Mouse (Mus musculus) CH12.LX (cell line): Measurements from ENCODE around the gene Gm36028. TPM values are rescaled to one million over a fixed set of nuclear protein-coding genes. Genes with fewer than 3 reads are reported as not detected.

Experiments
- DNase-seq: peaks from one replicate; pipeline ENCODE4 v3.0.0-alpha.2; 2013; ENCODE audit errors: extremely low read depth
- H3K27ac ChIP-seq: 2 replicates; pipeline ENCODE4 v1.5.1; 2012; ENCODE audit warnings: low read depth, mild to moderate bottlenecking, control low read depth, moderate library complexity; ENCODE audit not compliant: insufficient read depth
- H3K27me3 ChIP-seq: replicated peaks from 2 replicates; pipeline ENCODE3; 2012; ENCODE audit warnings: inconsistent platforms
- H3K36me3 ChIP-seq, 2 experiments: replicated peaks in 1 of 2; 2 replicates each; pipeline versions ENCODE3 to v1.6.1; 2012; ENCODE audit warnings: inconsistent platforms in 1 of 2, low read length in 1 of 2, mild to moderate bottlenecking in 1 of 2, mixed read lengths in 1 of 2, moderate library complexity in 1 of 2; ENCODE audit not compliant: control insufficient read depth in 1 of 2, insufficient read depth in 1 of 2
- H3K4me1 ChIP-seq, 2 experiments: 2 replicates each; pipeline ENCODE4 v1.6.1; 2012; ENCODE audit warnings: inconsistent platforms in 1 of 2, moderate library complexity in 1 of 2; ENCODE audit not compliant: insufficient read depth in 2 of 2, control insufficient read depth in 1 of 2
- H3K4me2 ChIP-seq: 2 replicates; pipeline ENCODE4 v1.6.1; 2012; ENCODE audit warnings: low read depth, mild to moderate bottlenecking, control low read depth; ENCODE audit not compliant: poor library complexity, insufficient read depth, severe bottlenecking
- H3K4me3 ChIP-seq, 3 experiments: fragments of 150-350 bp in 1 of 3; sonication (generic) in 1 of 3; replicated peaks in 1 of 3; 2 replicates each; pipeline versions ENCODE3 to v1.5.1; 2011 to 2012; ENCODE audit warnings: low read depth in 2 of 3, low read length in 2 of 3, mild to moderate bottlenecking in 2 of 3, moderate library complexity in 2 of 3, control low read depth in 1 of 3, improper control_type of control experiment in 1 of 3, inconsistent platforms in 1 of 3, mixed read lengths in 1 of 3; ENCODE audit not compliant: poor library complexity in 1 of 3
- H3K79me2 ChIP-seq: replicated peaks from 2 replicates; pipeline ENCODE4 v1.6.1; 2012; ENCODE audit warnings: mild to moderate bottlenecking, moderate library complexity; ENCODE audit not compliant: control insufficient read depth, poor library complexity, insufficient read depth, severe bottlenecking; ENCODE audit errors: extremely low read depth
- H3K9ac ChIP-seq: 2 replicates; pipeline ENCODE4 v1.6.1; 2012; ENCODE audit warnings: low read depth, mild to moderate bottlenecking, control low read depth, moderate library complexity; ENCODE audit not compliant: insufficient read depth
- H3K9me3 ChIP-seq: replicated peaks from 2 replicates; pipeline ENCODE3; 2012; ENCODE audit warnings: low read length, inconsistent platforms, mixed read lengths
- BHLHE40 ChIP-seq: IDR thresholded peaks from 2 replicates; pipeline ENCODE4 v1.6.1; 2011; ENCODE audit warnings: mild to moderate bottlenecking, low read depth, low read length, improper control_type of control experiment
- JUND ChIP-seq: conservative IDR thresholded peaks from 2 replicates; pipeline ENCODE4 v1.6.1; 2011; ENCODE audit warnings: low read depth, low read length, improper control_type of control experiment
- KAT2A ChIP-seq: IDR thresholded peaks from 2 replicates; pipeline ENCODE4 v1.6.1; 2012; ENCODE audit warnings: low read length, improper control_type of control experiment, inconsistent platforms; ENCODE audit not compliant: insufficient replicate concordance
- MAX ChIP-seq: IDR thresholded peaks from 2 replicates; pipeline ENCODE4 v1.6.1; 2011; ENCODE audit warnings: low read length, improper control_type of control experiment
- MXI1 ChIP-seq: IDR thresholded peaks from 2 replicates; pipeline ENCODE4 v1.6.1; 2011; ENCODE audit warnings: mild to moderate bottlenecking, low read depth, low read length, improper control_type of control experiment
- NELFE ChIP-seq: IDR thresholded peaks from 2 replicates; pipeline ENCODE4 v1.6.1; 2011; ENCODE audit warnings: low read depth, low read length, improper control_type of control experiment
- RAD21 ChIP-seq: IDR thresholded peaks from 2 replicates; pipeline ENCODE4 v1.6.1; 2011; ENCODE audit warnings: low read depth, mild to moderate bottlenecking, low read length, improper control_type of control experiment, moderate library complexity
- TBP ChIP-seq: conservative IDR thresholded peaks from 2 replicates; pipeline ENCODE4 v1.6.1; 2011; ENCODE audit warnings: low read depth, low read length, improper control_type of control experiment
- TCF12 ChIP-seq: IDR thresholded peaks from 2 replicates; pipeline ENCODE4 v1.6.1; 2014; ENCODE audit warnings: low read depth, mild to moderate bottlenecking, inconsistent platforms, low read length, improper control_type of control experiment
- UBTF ChIP-seq: IDR thresholded peaks from 2 replicates; pipeline ENCODE4 v1.6.1; 2012; ENCODE audit warnings: low read depth, mild to moderate bottlenecking, inconsistent platforms, low read length, improper control_type of control experiment, moderate library complexity
- USF2 ChIP-seq: conservative IDR thresholded peaks from 2 replicates; pipeline ENCODE4 v1.6.1; 2011; ENCODE audit warnings: low read depth, low read length, improper control_type of control experiment
- ZKSCAN1 ChIP-seq: IDR thresholded peaks from 2 replicates; pipeline ENCODE4 v1.6.1; 2012; ENCODE audit warnings: low read depth, inconsistent platforms, low read length, improper control_type of control experiment, borderline replicate concordance
- dilution Hi-C: fragments of 300-500 bp; cut with MboI; formaldehyde crosslinking; loops from 2 replicates; pipeline ENCODE4 v1.14.3; 2020; ENCODE audit warnings: low sequenced_read_pairs; ENCODE audit not compliant: extremely low pct_unique_long_range_greater_than_20kb, extremely low pct_ligation_motif_present
- in situ Hi-C: fragments of 300-500 bp; cut with MboI; formaldehyde crosslinking; loops from 3 replicates; pipeline ENCODE4 v1.14.3; 2019; ENCODE audit warnings: low sequenced_read_pairs, low pct_ligation_motif_present, low pct_unique_long_range_greater_than_20kb, mixed read lengths
- polyA plus RNA-seq: library from polyadenylated mRNA; unstranded; fragments of >175 nt; gene quantifications from 2 replicates; pipeline ENCODE4 v1.2.1, GENCODE M21; 2012; ENCODE audit warnings: low read depth; ENCODE audit not compliant: insufficient read length
- total RNA-seq, 2 experiments: library from RNA; depleted of rRNA; stranded (reverse); fragments of 300-350 nt in 1 of 2; fragments of >200 nt in 1 of 2; gene quantifications; 2 replicates each; pipeline ENCODE4 v1.2.3; 2012 to 2014

Gm36028 gene
- total and polyA plus RNA-seq, 3 experiments: not detected

DNA sequence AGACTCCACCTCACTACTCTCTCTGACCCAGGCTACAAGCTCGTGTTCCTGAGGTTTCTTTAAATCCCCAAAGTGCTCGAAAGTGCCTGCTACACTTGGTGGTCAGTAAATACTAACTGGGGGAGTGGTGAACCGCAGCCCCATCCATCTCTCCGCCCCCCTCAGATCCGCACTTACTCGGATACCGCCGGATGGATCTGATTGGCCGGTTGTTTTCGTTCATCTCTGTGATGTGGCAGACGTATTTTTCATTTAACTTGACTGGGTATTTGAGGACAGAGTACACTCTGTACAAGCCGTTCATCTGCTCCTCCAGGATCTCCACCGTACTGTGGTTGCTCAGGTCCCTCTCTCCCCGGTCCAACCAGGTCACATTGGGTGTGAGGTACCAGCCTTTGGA is 6.9 kb downstream of the Gm36028 start:
- no peak overlapping the region for H3K4me2 ChIP-seq
- no peak for DNase-seq

DNA sequence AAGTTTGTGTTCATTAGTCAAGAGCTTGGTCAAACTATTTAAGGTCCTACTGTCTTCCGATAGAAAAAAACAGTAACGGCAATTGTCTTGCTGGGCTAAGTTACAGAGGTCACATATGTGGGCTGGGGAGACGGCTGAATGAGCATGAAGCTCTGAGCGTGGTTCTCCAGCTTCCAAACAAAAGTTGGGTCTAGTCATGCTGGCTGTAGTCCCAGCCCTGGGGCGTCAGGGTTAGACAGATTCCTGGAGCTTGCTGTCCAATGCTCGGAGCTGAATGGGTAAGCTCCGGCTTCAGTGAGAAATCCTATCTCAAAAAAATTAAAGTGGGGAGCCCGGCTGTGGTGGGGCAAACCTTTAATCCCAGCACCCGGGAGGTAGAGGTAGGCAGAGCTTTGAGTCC is 7.7 kb downstream of the Gm36028 start:
- Histone ChIP-seq H3K27ac (no peak overlapping the region), H3K9me3 (no peaks in the 10 kb centered on the region), H3K79me2 (no peaks in the 10 kb centered on the region), H3K4me2 (no peak overlapping the region), H3K4me3 (no peak overlapping the region), H3K9ac (no peak overlapping the region), H3K36me3 (no peaks in the 10 kb centered on the region), H3K27me3 (no peaks in the 10 kb centered on the region), H3K4me1 (peaks cover 4 to 7% of the 10 kb centered on the region in 2 experiments)
- dilution Hi-C loops: no loop called here
- TF ChIP-seq BHLHE40: no peak
- TF ChIP-seq NELFE: no peak
- TF ChIP-seq TBP: no peak
- no peak for TF ChIP-seq UBTF
- no peak for TF ChIP-seq MAX
- TF ChIP-seq MXI1: no peak
- in situ Hi-C loops: no loop called here
- no peak for DNase-seq

More for the DNA sequence above, 6.9 kb downstream of the Gm36028 start:
- H3K27ac ChIP-seq: no peak overlapping the region
- dilution Hi-C loops: no loop called here
- H3K4me3 ChIP-seq: no peak overlapping the region
- in situ Hi-C loops: no loop called here
- H3K79me2 ChIP-seq: no peaks in the 10 kb centered on the region
- no peaks in the 10 kb centered on the region for H3K9me3 ChIP-seq
- peaks cover 4 to 7% of the 10 kb centered on the region in 2 experiments for H3K4me1 ChIP-seq
- H3K27me3 ChIP-seq: no peaks in the 10 kb centered on the region
- no peak overlapping the region for H3K9ac ChIP-seq
- no peaks in the 10 kb centered on the region for H3K36me3 ChIP-seq
- TF ChIP-seq TCF12 (no peak), KAT2A (no peak), USF2 (no peak), MXI1 (no peak), TBP (no peak), RAD21 (no peak), BHLHE40 (no peak), JUND (no peak)

DNA sequence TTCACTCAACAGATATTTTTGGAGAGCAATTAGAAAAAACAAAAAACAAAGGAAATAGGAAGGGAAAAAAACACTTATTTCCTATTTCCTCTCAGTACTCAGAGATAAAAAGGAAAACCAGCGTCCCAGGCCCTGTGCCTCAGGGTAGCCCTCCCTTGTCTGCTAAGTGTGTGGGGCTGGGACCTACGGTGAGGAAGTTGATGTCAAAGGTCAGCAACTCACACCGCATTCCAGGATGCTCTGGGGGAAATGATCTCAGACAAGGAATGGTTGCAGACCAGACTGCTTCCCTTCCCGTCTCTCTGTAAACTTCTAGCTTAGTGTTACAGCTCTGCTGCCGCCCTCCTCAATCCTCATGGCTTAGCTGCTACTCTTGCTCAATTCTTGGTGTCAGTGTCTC is 9.6 kb downstream of the Gm36028 start:
- dilution Hi-C loops: no loop called here

More for the DNA sequence above, 9.6 kb downstream of the Gm36028 start:
- Histone ChIP-seq H3K36me3 (no peaks in the 10 kb centered on the region), H3K4me1 (peaks cover 4% of the 10 kb centered on the region in 2 experiments), H3K27ac (no peak overlapping the region), H3K9ac (no peak overlapping the region), H3K27me3 (peaks cover 4% of the 10 kb centered on the region), H3K79me2 (no peaks in the 10 kb centered on the region), H3K4me3 (no peak overlapping the region), H3K9me3 (no peaks in the 10 kb centered on the region), H3K4me2 (no peak overlapping the region)
- no peak for TF ChIP-seq ZKSCAN1
- no peak for TF ChIP-seq TCF12
- no peak for DNase-seq
- in situ Hi-C loops: no loop called here
